Mouse (Mus musculus): ENCODE results near the gene Mttp. TPM values are rescaled to one million over a fixed set of nuclear protein-coding genes. Genes with fewer than 3 reads are reported as not detected.
"Not testable (repeated sequence)": the region's sequence is repeated elsewhere in the genome, so short reads cannot be mapped to it uniquely, and the experiment has no call there.

The Mttp gene
- polyA plus RNA-seq, 1 experiment from 2014 or later, result 8.7 TPM

DNA sequence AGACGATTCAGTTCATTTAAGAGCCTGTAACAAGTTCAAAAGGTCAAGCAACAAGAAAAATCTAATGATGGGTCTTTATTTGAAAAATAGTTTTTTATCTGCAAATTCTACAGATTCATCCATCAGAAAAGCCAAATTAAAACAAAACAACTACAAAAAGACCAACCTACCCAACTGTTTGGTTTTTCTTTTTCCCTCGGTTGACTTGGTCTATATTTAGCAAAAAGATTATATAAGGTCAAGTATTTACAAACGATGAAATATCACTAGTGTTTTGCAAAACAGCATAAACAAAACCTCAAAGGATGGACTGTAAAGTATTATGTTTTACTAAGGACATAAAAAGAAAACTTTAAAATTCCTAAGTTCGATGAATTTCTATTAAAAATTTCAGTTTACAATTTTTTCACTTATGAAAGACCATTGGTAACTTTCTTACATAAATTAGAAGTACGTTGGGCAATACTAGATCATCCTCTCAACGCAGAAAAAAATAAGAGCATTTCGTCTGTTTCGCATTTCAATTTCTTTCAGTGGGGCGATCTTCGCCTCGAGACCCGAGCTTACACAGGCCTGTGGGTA is 1.9 kb downstream of the Mttp start:
- H3K36me3 ChIP-seq (ENCODE audit: control insufficient read depth, insufficient read depth, low read length), result no peaks in the 10 kb centered on the region
- H3K4me3 ChIP-seq (ENCODE audit: low read depth, low read length), result peak overlapping the region; percentile 74
- no peaks in the 10 kb centered on the region for H3K27me3 ChIP-seq (ENCODE audit: control insufficient read depth, insufficient read depth, low read length)
- H3K27ac ChIP-seq (ENCODE audit: low read depth, low read length), result peak overlapping the region; percentile 100
- peak overlapping the region; percentile 83 for H3K4me2 ChIP-seq
- peak overlapping the region; percentile 93 for H3K9ac ChIP-seq (ENCODE audit: low read depth, low read length)
- WGBS (ENCODE audit: insufficient replicate concordance), result 6% methylated on average over 12 of the region's 12 CpGs
- no peaks in the 10 kb centered on the region for H3K9me3 ChIP-seq (replicated peaks; ENCODE audit: control insufficient read depth, low read length)
- no peak for ATAC-seq (replicated peaks; ENCODE audit: insufficient number of reproducible peaks, low FRiP score, low TSS enrichment)
- no peaks in the 10 kb centered on the region for H3K4me1 ChIP-seq (ENCODE audit: control insufficient read depth, insufficient read depth, low read length)

DNA sequence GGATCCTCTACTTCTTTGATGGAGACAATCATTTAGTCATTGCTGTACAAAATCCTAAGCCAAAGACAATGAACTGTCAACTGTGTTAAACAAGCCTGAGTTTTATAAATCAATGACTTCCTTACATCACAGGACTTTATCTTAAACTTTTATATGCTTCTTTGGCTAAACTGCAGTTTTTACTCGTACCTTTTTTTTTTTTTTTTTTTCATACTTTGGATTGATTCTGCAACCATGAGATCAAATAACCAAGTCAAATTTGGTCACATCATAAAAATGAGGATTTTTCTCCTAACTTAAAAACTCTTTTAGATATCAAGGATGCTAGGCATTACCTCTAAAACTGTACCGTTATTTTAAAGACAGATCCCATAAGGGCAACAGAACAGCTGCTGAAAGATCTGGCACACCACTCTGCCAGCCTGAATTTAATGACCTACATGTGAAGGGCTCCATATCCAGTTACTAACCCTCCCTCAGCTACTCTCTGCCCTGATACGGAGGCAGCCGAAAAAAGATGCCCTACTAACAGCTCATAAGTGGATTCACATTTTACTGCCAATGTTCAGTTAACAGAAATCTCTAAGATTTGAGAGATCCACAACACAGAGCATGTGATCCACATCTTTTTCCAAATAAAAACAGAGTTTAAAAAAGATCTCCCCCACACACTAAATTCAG is 2.6 kb downstream of the Mttp start:
- no peaks in the 10 kb centered on the region for H3K4me1 ChIP-seq (ENCODE audit: control insufficient read depth, insufficient read depth, low read length)
- H3K9ac ChIP-seq (ENCODE audit: low read depth, low read length), result no peak overlapping the region; the same call in 1 of the 2 replicates
- 0 out of 2 replicates have a peak overlapping the region, but pooled peaks have one; percentile 46 for H3K27ac ChIP-seq (ENCODE audit: low read depth, low read length)
- H3K36me3 ChIP-seq (ENCODE audit: control insufficient read depth, insufficient read depth, low read length), result no peaks in the 10 kb centered on the region
- peak overlapping the region; percentile 46 for H3K4me2 ChIP-seq
- WGBS (ENCODE audit: insufficient replicate concordance), result 69% methylated on average over 4 of the region's 4 CpGs
- no peak for ATAC-seq (replicated peaks; ENCODE audit: insufficient number of reproducible peaks, low FRiP score, low TSS enrichment)
- H3K27me3 ChIP-seq (ENCODE audit: control insufficient read depth, insufficient read depth, low read length), result no peaks in the 10 kb centered on the region
- H3K4me3 ChIP-seq (ENCODE audit: low read depth, low read length), result no peak overlapping the region
- no peaks in the 10 kb centered on the region for H3K9me3 ChIP-seq (replicated peaks; ENCODE audit: control insufficient read depth, low read length)

DNA sequence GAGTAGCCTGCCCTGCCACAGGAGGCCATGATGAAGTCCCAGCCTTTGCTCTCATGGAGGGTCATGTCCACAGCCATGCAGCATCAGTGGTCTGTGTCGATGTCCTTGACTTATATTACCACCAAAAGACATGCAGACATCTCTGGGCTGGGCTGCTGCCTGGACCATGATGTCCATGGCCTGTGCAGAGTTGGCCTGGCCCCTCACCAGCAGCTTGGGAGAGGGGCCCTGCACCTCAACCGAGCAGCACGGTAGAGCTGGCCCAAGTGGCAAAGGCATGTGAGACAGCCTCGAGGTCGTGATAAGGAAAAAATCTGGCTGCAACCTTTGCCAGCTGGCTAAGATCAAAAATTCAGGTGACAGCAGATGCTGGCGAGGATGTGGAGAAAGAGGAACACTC is 5.1 kb downstream of the Mttp start:
- Histone ChIP-seq H3K4me2 (no peak overlapping the region), H3K36me3 (ENCODE audit: control insufficient read depth, insufficient read depth, low read length) (no peaks in the 10 kb centered on the region), H3K27me3 (ENCODE audit: control insufficient read depth, insufficient read depth, low read length) (no peaks in the 10 kb centered on the region), H3K27ac (ENCODE audit: low read depth, low read length) (no peak overlapping the region), H3K4me3 (ENCODE audit: low read depth, low read length) (no peak overlapping the region), H3K4me1 (ENCODE audit: control insufficient read depth, insufficient read depth, low read length) (no peaks in the 10 kb centered on the region), H3K9ac (ENCODE audit: low read depth, low read length) (no peak overlapping the region), H3K9me3 (replicated peaks; ENCODE audit: control insufficient read depth, low read length) (no peaks in the 10 kb centered on the region)
- 67% methylated on average over 6 of the region's 6 CpGs for WGBS (ENCODE audit: insufficient replicate concordance)
- no peak for ATAC-seq (replicated peaks; ENCODE audit: insufficient number of reproducible peaks, low FRiP score, low TSS enrichment)

DNA sequence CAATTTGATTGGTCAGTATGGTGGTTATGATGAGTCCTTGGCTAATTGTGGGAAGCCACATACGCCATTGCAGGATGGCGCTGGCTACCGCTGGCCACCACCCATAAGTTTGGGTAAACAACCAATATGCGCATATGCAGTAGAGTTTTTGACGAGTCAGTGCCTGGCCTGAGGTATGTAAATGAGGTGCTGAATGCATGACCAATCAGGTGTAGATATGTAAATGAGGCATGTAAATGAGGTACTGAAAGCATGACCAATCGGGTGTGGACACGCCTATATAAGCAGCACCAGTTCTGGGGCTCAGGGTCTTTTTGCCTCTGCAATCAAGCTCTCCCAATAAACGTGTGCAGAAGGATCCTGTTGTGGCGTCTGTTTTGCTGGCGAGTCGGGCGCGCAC is 6.6 kb downstream of the Mttp start:
- not testable (repeated sequence) for H3K4me1 ChIP-seq (ENCODE audit: control insufficient read depth, insufficient read depth, low read length); H3K27ac ChIP-seq (ENCODE audit: low read depth, low read length); H3K4me3 ChIP-seq (ENCODE audit: low read depth, low read length); H3K4me2 ChIP-seq; H3K27me3 ChIP-seq (ENCODE audit: control insufficient read depth, insufficient read depth, low read length); ATAC-seq (replicated peaks; ENCODE audit: insufficient number of reproducible peaks, low FRiP score, low TSS enrichment); H3K9ac ChIP-seq (ENCODE audit: low read depth, low read length); H3K36me3 ChIP-seq (ENCODE audit: control insufficient read depth, insufficient read depth, low read length); H3K9me3 ChIP-seq (replicated peaks; ENCODE audit: control insufficient read depth, low read length)
- WGBS (ENCODE audit: insufficient replicate concordance), result 95% methylated on average over 13 of the region's 13 CpGs

DNA sequence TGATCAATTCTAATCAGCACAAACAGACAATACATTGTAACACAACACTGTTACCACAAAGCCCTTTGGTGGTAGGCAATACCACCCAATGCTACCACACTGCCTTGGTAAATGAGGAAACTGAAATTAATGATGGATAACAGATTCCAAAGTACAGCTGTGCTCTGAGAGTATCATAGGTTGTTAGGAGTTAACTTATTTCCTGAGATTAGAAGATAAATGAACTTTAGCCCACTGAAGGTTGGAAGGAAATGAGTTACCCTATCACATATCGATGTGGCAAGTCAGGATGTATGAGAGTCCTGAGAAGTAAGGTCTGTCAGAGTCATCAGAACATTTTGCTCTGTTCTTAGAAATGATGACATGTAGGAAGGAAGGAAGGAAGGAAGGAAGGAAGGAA is 10.2 kb downstream of the Mttp start:
- WGBS (ENCODE audit: insufficient replicate concordance), result 86% methylated on average over 1 of the region's 1 CpGs

DNA sequence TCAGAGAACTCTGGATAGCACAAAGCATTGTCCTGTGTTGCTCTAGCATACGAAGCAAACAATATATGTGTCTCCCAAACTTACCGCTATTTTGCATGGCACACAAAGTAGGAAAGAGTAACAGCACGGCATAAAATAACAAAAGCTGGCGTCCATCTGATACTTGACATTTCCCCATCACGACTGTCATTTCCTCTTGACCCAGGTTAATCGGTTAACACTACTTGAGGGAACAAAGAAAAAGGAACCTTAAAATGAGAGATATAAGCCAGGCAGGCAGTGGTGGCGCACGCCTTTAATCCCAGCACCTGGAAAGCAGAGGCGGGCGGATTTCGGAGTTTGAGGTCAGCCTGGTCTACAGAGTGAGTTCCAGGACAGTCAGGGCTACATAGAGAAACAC is 10.9 kb downstream of the Mttp start:
- no peak for ATAC-seq (replicated peaks; ENCODE audit: insufficient number of reproducible peaks, low FRiP score, low TSS enrichment)
- Histone ChIP-seq H3K27ac (ENCODE audit: low read depth, low read length) (no peak overlapping the region), H3K27me3 (ENCODE audit: control insufficient read depth, insufficient read depth, low read length) (no peaks in the 10 kb centered on the region), H3K4me1 (ENCODE audit: control insufficient read depth, insufficient read depth, low read length) (peaks cover 4% of the 10 kb centered on the region; the same call in 1 of the 2 replicates), H3K36me3 (ENCODE audit: control insufficient read depth, insufficient read depth, low read length) (no peaks in the 10 kb centered on the region), H3K4me2 (no peak overlapping the region), H3K9me3 (replicated peaks; ENCODE audit: control insufficient read depth, low read length) (no peaks in the 10 kb centered on the region), H3K9ac (ENCODE audit: low read depth, low read length) (no peak overlapping the region), H3K4me3 (ENCODE audit: low read depth, low read length) (no peak overlapping the region)
- WGBS (ENCODE audit: insufficient replicate concordance), result 75% methylated on average over 11 of the region's 11 CpGs

More for the DNA sequence above, 10.2 kb downstream of the Mttp start:
- Histone ChIP-seq H3K27ac (ENCODE audit: low read depth, low read length) (no peak overlapping the region), H3K27me3 (ENCODE audit: control insufficient read depth, insufficient read depth, low read length) (no peaks in the 10 kb centered on the region), H3K36me3 (ENCODE audit: control insufficient read depth, insufficient read depth, low read length) (no peaks in the 10 kb centered on the region), H3K4me1 (ENCODE audit: control insufficient read depth, insufficient read depth, low read length) (no peaks in the 10 kb centered on the region), H3K9me3 (replicated peaks; ENCODE audit: control insufficient read depth, low read length) (no peaks in the 10 kb centered on the region), H3K4me2 (no peak overlapping the region), H3K4me3 (ENCODE audit: low read depth, low read length) (no peak overlapping the region), H3K9ac (ENCODE audit: low read depth, low read length) (no peak overlapping the region)
- ATAC-seq (replicated peaks; ENCODE audit: insufficient number of reproducible peaks, low FRiP score, low TSS enrichment), result no peak

DNA sequence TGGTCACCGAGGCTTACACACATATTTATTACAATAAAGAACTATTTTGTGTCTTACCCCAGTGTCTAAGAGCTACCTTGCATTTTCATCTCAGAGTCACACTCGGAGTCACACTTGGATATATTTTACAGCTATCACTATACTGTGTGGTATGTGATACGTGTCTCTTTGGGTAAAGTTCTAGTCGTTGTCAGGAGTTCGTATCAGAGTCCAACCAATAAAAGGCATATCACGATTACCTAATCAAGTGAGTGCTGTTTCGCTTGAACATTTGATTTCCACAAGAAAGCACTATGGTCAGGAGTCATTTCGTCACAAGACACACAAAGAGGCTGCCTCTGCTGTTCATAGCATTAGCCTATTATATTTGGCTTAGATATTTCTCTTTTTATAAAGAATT is 11.3 kb downstream of the Mttp start:
- WGBS (ENCODE audit: insufficient replicate concordance), result 88% methylated on average over 8 of the region's 8 CpGs
- no peak overlapping the region for H3K9ac ChIP-seq (ENCODE audit: low read depth, low read length)
- no peak overlapping the region for H3K4me3 ChIP-seq (ENCODE audit: low read depth, low read length)
- no peak overlapping the region for H3K27ac ChIP-seq (ENCODE audit: low read depth, low read length)
- H3K27me3 ChIP-seq (ENCODE audit: control insufficient read depth, insufficient read depth, low read length), result no peaks in the 10 kb centered on the region
- peaks cover 6% of the 10 kb centered on the region; the same call in 1 of the 2 replicates for H3K4me1 ChIP-seq (ENCODE audit: control insufficient read depth, insufficient read depth, low read length)
- ATAC-seq (replicated peaks; ENCODE audit: insufficient number of reproducible peaks, low FRiP score, low TSS enrichment), result no peak
- H3K9me3 ChIP-seq (replicated peaks; ENCODE audit: control insufficient read depth, low read length), result no peaks in the 10 kb centered on the region
- no peaks in the 10 kb centered on the region for H3K36me3 ChIP-seq (ENCODE audit: control insufficient read depth, insufficient read depth, low read length)
- H3K4me2 ChIP-seq, result no peak overlapping the region

DNA sequence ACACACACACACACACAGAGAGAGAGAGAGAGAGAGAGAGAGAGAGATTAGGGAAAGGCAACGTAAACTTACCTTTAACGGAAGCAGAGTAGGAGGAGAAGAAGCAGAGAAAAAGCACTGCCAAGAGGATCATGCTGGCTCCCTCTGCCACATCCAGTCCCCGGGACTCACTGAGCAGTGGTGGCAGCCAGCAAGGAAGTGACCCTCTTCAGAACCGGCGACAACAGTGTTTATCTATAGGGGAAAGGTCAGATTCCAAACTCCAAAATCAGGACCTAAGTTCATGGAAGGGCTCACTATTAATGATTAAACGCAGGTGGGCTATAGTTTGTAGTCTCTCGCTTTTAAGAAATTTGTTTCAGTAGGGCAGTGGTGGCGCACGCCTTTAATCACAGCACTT is 13.6 kb downstream of the Mttp start:
- Histone ChIP-seq H3K4me1 (ENCODE audit: control insufficient read depth, insufficient read depth, low read length) (peaks cover 6% of the 10 kb centered on the region; the same call in 1 of the 2 replicates), H3K36me3 (ENCODE audit: control insufficient read depth, insufficient read depth, low read length) (no peaks in the 10 kb centered on the region), H3K9me3 (replicated peaks; ENCODE audit: control insufficient read depth, low read length) (no peaks in the 10 kb centered on the region), H3K27me3 (ENCODE audit: control insufficient read depth, insufficient read depth, low read length) (no peaks in the 10 kb centered on the region), H3K4me2 (no peak overlapping the region), H3K4me3 (ENCODE audit: low read depth, low read length) (no peak overlapping the region), H3K9ac (ENCODE audit: low read depth, low read length) (no peak overlapping the region), H3K27ac (ENCODE audit: low read depth, low read length) (no peak overlapping the region)
- no peak for ATAC-seq (replicated peaks; ENCODE audit: insufficient number of reproducible peaks, low FRiP score, low TSS enrichment)
- 46% methylated on average over 9 of the region's 9 CpGs for WGBS (ENCODE audit: insufficient replicate concordance)

DNA sequence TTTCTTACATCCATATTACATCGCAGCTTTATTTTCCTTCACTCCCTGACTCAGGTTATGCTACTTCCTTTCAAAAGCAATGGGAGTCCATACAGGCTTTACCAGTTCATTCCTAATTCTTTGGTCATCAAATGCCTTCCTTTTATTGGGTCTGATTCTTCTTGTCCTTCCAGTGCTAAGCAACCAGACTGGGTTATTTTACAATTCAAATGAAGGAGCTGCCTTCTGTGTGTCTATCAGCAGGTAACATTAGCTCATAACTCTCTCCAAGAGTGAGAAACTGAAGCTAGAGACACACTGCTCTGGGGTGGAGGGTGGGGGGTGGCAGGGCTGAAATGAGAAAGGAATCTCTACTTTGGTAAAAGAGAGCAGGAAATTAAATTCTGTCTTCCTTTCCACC is 14.1 kb downstream of the Mttp start:
- no peaks in the 10 kb centered on the region for H3K27me3 ChIP-seq (ENCODE audit: control insufficient read depth, insufficient read depth, low read length)
- H3K27ac ChIP-seq (ENCODE audit: low read depth, low read length), result no peak overlapping the region
- WGBS (ENCODE audit: insufficient replicate concordance), result 59% methylated on average over 1 of the region's 1 CpGs
- no peaks in the 10 kb centered on the region for H3K9me3 ChIP-seq (replicated peaks; ENCODE audit: control insufficient read depth, low read length)
- H3K4me2 ChIP-seq, result no peak overlapping the region
- H3K4me1 ChIP-seq (ENCODE audit: control insufficient read depth, insufficient read depth, low read length), result peaks cover 6% of the 10 kb centered on the region; the same call in 1 of the 2 replicates
- no peak for ATAC-seq (replicated peaks; ENCODE audit: insufficient number of reproducible peaks, low FRiP score, low TSS enrichment)
- no peaks in the 10 kb centered on the region for H3K36me3 ChIP-seq (ENCODE audit: control insufficient read depth, insufficient read depth, low read length)
- no peak overlapping the region for H3K9ac ChIP-seq (ENCODE audit: low read depth, low read length)
- H3K4me3 ChIP-seq (ENCODE audit: low read depth, low read length), result no peak overlapping the region
